ENCODE assay signal across 9 mouse cellular contexts in genomic region chr3:115682328-115683088, GRCm38 (mm10). TPM values are rescaled to one million over a fixed set of nuclear protein-coding genes. Genes with fewer than 3 reads are reported as not detected.
DNase-seq lines count a peak whose midpoint lies in the region; ATAC-seq and TF ChIP-seq lines count a peak whose summit lies in the region.
"Had no signal": no experiment of that assay in that cellular context is flagged by ENCODE, and none has a peak within 500 bp of the region (broad histone marks: within the 10 kb centered on the region; RNA-seq: fewer than 3 reads in every experiment).

No protein-coding gene starts in this region.

- ATAC-seq in lung, postnatal 0 days, result peak; percentile 97

- intact Hi-C loops in heart, postnatal 25 days (cut with DNase I), result no loop called here
- intact Hi-C loops in left cerebral cortex, adult 2 months (cut with DNase I), result no loop called here

- peak; percentile 99 for TF ChIP-seq EP300 in lung, postnatal 0 days (IDR thresholded peaks at IDR 0.05)

- H3K36me3 ChIP-seq in lung, postnatal 0 days (ENCODE audit: insufficient read depth, low read length), result no peaks in the 10 kb centered on the region
- H3K36me3 ChIP-seq: embryonic facial prominence, embryonic 15.5 days had no signal

- DNase-seq in gastrocnemius, postnatal 25 days, result peak; percentile 31
- no peak for DNase-seq in gastrocnemius, postnatal 4 days (ENCODE audit: low spot score in 2 of 2)
- peak; percentile 23 for DNase-seq in heart, postnatal 25 days (ENCODE audit: low spot score)
- peak; percentile 72 for DNase-seq in lung, postnatal 0 days (ENCODE audit: low spot score)
- DNase-seq in thymus, postnatal 0 days (ENCODE audit: low spot score), result peak; percentile 70
- no peak for DNase-seq in frontal cortex, postnatal 25 days (ENCODE audit: low spot score in 2 of 2)
- DNase-seq in left cerebral cortex, adult 2 months (ENCODE audit: extremely low spot score in 1 of 2, low spot score in 2 of 2), result no peak
- DNase-seq in layer of hippocampus, postnatal 36 days, result no peak

- H3K27me3 ChIP-seq in lung, postnatal 0 days (replicated peaks; ENCODE audit: insufficient read depth, low read length), result no peaks in the 10 kb centered on the region
- H3K27me3 ChIP-seq: embryonic facial prominence, embryonic 15.5 days had no signal

- no peaks in the 10 kb centered on the region for H3K9me3 ChIP-seq in lung, postnatal 0 days (ENCODE audit: low read length)
- H3K9me3 ChIP-seq: embryonic facial prominence, embryonic 15.5 days had no signal

- 51% methylated on average over 14 of the region's 14 CpGs for WGBS in lung, postnatal 0 days

- H3K4me1 ChIP-seq in lung, postnatal 0 days (ENCODE audit: insufficient read depth, low read depth, low read length), result no peaks in the 10 kb centered on the region
- H3K4me1 ChIP-seq: embryonic facial prominence, embryonic 15.5 days had no signal

- H3K4me2 ChIP-seq in lung, postnatal 0 days (replicated peaks; ENCODE audit: low read depth, low read length), result no peak overlapping the region
- H3K4me2 ChIP-seq: embryonic facial prominence, embryonic 15.5 days had no signal

- TF ChIP-seq CTCF in lung, postnatal 0 days (IDR thresholded peaks at IDR 0.05), result 0 out of 2 replicates have a peak, but pooled peaks have one; percentile 6
- no peak for TF ChIP-seq CTCF in left cerebral cortex, adult 2 months (IDR thresholded peaks at IDR 0.05)

- no peak overlapping the region for H3K9ac ChIP-seq in lung, postnatal 0 days (replicated peaks; ENCODE audit: low read depth)
- H3K9ac ChIP-seq: embryonic facial prominence, embryonic 15.5 days had no signal

- H3K27ac ChIP-seq in lung, postnatal 0 days (ENCODE audit: low read length), result peak overlapping the region; percentile 71
- no peak overlapping the region for H3K27ac ChIP-seq in left cerebral cortex, adult 2 months
- H3K27ac ChIP-seq: embryonic facial prominence, embryonic 15.5 days had no signal

- no peak overlapping the region for H3K4me3 ChIP-seq in lung, postnatal 0 days (ENCODE audit: low read depth, low read length)
- no peak overlapping the region for H3K4me3 ChIP-seq in left cerebral cortex, adult 2 months
- H3K4me3 ChIP-seq: embryonic facial prominence, embryonic 15.5 days had no signal

RNA-seq across cellular contexts. Expression of gene S1pr1, which starts 32.4 kb away (rescaled TPM):
- total RNA-seq in gastrocnemius, postnatal 25 days (2021), result 10 to 100 TPM; 17.0 to 18.8 TPM
- total RNA-seq in gastrocnemius, postnatal 4 days (2021), result 10 to 100 TPM; 25.4 to 26.6 TPM
- 10 to 100 TPM; 50.5 to 51.0 TPM for total RNA-seq in heart, postnatal 25 days (2021)
- 93.0 and 100 TPM in 2 replicates for polyA plus RNA-seq in lung, postnatal 0 days (2015; fragmentation: Nextera tagmentation; extraction: Ambion mirVana)
- polyA plus RNA-seq in thymus, postnatal 0 days (2015; fragmentation: Nextera tagmentation; extraction: Ambion mirVana), result 12.3 and 13.2 TPM in 2 replicates
- 100 to 1,000 TPM in 1 of 2 experiments, 10 to 100 TPM in 1; 90.6 to 118 TPM for total RNA-seq in left cerebral cortex, adult 2 months (2021)
- 100 to 1,000 TPM in 1 of 2 experiments, 10 to 100 TPM in 1; 97.0 to 108 TPM for total RNA-seq in layer of hippocampus, postnatal 36 days (2021)

Comparison
In these comparisons a context has a peak if more than half of its experiments do, and no peak if none do; other contexts are left out.
1. DNase-seq: peak in gastrocnemius, postnatal 25 days (single experiment), heart, postnatal 25 days (single experiment), lung, postnatal 0 days (single experiment) and thymus, postnatal 0 days (single experiment); none in gastrocnemius, postnatal 4 days (0 of 2), frontal cortex, postnatal 25 days (0 of 2), left cerebral cortex, adult 2 months (0 of 2) and layer of hippocampus, postnatal 36 days (0 of 2).